Mouse (Mus musculus) left cerebral cortex, postnatal 36 days (tissue): ENCODE results near the gene Gm10142. TPM values are rescaled to one million over a fixed set of nuclear protein-coding genes. Genes with fewer than 3 reads are reported as not detected.
"Not testable (repeated sequence)": the region's sequence is repeated elsewhere in the genome, so short reads cannot be mapped to it uniquely, and the experiment has no call there.

Source experiments
- DNase-seq, 2 experiments: peaks; one replicate each; pipeline ENCODE4 v3.0.0; 2021 to 2022; ENCODE audit warnings: low spot score in 2 of 2, mixed read lengths in 1 of 2
- intact Hi-C: fragments of 180-260 bp; cut with DNase I; formaldehyde crosslinking; loops from one replicate; pipeline ENCODE4 v1.15.1; 2025
- total RNA-seq, 2 experiments: library from RNA; stranded (reverse); gene quantifications; 2 replicates each; pipeline ENCODE4 v1.2.3; 2021

The Gm10142 gene
- total RNA-seq = not detected

DNA sequence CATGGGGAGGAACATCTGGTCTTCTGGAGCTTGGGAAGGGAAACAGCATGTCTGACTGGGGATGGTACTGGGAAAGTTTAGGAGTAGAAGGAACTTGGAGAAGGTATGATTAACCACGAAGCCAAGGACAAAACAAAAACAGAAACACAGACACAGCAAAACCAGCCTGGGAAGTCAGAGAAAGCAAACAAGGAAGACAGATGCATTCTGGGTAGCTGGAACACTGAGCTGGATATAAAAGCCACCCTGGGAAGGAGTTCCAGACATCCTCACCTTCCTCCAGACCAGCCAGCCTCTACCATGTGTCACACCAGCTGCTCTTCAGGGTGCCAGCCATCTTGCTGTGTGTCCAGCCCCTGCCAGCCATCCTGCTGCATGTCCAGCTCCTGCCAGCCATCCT is at the start of gene Gm10142:
TSS of gene Gm10142 (plus strand) at position 301 of the 400 bp plus-strand sequence.
- no peak for DNase-seq
- intact Hi-C loops = no loop called here

DNA sequence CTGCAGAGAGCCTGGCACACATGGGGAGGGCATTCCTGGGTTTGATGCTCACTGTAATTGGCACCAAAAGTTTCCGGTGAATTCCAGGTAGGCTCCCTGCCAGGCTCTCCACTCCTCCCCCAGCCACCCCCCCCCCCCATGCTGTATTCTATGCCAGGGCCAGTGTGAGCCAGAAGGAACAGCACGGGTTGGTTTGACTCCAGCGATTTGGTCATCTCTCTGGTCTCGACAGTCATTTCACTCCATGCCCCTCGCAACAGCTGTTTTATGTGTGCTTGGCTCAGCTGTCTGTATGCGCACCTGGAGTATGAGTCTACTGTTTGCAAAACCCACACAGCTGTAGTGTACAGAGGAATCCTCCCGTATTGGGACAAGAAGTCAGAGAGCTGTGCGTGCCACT is 49.3 kb upstream of the Gm10142 start:
- intact Hi-C loops = no loop called here
- DNase-seq = no peak

DNA sequence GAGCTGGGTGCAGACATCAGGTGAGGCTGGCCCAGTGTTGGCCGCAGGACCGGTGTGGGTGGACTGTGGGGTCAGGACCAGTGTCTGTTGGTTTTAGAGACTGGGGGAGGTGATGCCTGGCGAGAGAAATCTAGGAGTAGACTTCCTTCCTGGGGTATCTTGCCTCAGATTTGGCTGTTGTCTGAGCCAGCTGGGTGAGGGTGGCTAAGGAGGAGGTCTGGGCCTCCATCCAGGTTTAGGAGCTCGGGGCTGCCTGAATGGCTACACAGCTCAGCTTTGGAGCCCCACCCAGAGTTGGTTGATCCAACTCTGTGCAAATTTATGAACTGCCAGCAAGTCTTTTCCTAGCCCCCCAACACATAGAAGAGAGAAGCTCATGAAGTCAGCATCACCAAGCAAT is 48.2 kb upstream of the Gm10142 start:
- peak in 1 of 2 experiments; percentile 56 for DNase-seq
- intact Hi-C loops = no loop called here

DNA sequence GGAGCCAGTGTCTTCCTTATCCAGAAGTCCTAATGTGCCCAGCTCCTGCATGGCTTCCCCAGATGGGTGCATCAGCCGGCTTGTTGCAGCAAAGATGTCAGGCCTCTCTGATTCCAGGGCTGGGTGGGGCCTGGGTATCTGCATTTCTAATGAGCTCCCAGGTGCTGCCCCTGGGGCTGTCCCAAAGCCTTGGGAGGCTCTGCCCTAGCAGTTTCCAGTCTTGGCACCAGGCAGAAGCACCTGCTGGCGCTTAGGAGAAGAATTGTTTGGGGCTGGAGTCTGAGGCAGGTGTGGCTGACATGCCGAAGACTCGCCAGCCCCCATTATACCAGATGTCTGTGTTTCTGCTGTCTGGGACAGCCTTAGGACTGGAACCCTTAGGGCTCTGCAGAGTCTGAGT is 44.9 kb upstream of the Gm10142 start:
- DNase-seq = no peak
- intact Hi-C loops = no loop called here

DNA sequence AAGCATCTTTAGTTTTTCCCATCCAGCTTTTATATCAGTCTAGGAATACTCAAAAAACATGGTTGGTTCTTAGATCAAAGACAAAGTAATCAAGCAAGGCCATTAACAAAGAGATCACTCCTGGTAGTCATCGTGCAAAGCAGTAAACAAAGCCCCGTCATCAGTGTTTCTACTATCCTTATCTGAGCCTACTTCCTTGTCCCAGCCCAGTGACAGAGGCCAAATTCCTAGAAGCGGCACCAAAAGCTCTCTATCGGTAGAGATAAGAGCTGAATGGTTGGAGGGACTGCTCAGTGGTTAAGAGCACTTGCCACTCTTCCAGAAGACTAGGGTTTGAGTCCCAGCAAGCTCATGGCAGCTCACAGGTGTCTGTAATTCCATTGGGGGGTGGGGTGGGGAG is 44.1 kb upstream of the Gm10142 start:
- intact Hi-C loops = no loop called here
- DNase-seq = no peak

DNA sequence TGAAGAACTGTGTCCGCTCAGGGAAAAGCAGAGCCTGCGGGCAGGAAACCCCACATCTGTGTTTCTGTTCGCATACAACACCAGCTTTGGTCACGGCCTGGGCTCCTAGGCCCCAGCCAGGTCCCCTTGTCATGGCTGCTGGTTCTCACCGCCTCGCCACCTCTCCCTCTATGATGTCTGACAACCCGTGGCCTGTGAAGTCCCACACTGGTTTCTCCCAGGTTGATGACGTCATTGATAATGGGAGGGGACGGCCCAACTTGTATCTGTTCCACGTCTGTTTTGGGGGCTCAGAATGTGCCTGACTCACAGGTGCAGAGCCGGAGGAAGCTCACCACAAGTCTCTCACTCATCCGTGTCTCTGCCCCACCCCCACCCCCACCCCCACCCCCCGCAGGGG is 41.8 kb upstream of the Gm10142 start:
- intact Hi-C loops = no loop called here
- no peak for DNase-seq

DNA sequence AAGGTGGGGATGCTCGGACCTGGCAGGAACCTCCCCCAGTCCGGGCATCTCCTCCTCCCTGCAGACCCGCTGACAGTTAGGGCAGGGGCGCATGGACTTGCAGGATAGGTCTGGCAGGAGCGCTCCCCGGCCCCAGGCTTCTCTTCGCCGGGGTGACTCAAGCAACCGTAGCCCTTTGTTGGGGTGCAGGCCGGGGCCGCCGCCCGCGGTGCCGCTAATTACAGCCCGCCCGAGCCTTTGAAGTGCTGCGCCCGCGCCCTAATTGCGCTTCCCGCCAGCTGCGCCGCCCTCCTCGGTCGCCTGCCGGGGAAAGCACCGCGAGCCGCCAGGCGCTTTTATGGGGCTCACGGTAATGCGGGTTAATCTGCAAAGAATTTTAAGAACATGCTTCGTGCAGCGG is 38.0 kb upstream of the Gm10142 start:
- intact Hi-C loops = no loop called here

DNA sequence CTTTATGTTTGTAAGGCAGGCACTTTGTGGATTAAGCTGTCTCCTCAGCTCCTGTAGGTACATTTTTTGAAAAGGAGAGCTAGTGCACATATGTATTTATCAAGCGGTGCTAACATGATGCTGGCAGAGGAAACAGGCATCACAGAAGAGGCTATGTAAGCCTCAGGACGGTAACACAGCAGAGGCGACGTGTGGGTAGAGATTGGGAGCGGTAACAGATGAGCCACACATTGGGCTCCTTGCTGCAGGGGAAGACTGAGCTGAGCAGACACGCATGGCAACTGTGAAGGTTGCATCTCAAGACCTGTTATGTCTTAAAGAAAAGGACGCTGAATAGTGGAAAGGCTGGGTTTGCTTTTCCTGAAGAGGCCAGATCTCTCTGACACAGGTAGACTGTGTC is 32.6 kb upstream of the Gm10142 start:
- intact Hi-C loops = no loop called here
- peak; percentile 17 to 26 for DNase-seq

More for the DNA sequence above, 38.0 kb upstream of the Gm10142 start:
- DNase-seq = no peak

DNA sequence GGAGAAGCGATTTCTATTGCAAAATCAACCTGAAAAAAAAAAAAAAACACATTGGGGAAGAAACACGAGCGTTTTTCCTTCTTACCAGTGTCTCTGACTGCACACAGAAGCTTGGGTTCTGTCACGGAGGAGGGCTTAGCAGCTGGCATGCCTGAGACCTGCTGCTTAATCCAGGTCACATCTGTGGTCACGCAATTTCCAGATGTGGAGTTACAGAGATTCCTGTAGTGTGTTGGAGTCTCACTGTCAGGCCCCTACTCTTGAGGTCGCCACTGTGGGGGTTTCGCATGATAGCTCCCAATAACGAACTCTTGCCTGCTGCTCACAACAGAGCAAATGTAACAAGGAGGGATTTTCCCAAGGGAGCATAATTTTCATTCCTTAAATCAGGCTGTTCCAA is 31.4 kb upstream of the Gm10142 start:
- DNase-seq = no peak
- intact Hi-C loops = no loop called here

DNA sequence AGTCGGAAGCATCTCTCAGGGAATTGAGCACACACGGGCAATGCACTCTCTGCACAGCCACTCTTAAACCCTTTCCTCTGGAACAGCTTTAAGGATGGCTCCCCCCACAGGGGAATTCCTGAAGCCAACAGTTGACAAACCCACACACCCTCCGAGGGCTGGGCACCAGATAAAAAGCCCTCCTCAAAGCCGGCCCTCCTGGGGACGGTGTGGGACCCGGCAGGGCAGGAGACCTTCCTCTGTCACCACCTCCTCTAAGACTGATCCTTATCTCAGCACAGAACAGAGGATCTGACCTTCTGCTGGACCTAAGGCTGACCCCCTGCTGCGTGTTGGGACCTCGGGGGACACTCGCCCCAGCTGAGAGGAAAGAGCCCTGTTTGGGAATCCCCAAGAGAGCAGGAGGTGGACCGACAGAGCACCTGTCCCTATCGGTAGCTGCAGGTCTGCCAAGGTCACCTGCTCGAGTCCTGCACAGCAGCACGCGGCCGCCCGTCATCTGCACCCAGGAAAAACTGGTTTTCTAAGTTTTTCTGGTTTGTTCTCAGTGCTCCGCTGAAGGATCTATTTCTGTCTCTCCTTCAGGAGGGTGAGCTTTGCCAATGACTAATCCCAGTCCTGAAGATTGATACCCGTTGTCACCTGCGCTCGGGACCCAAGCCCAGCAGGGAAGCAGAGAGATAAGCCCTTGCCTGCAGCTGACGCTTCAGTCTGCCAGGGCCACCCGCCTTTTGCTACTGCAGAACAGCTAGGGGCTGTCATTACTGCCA is 29.5 kb upstream of the Gm10142 start, which contains the start of gene Tspear:
TSS of gene Tspear (plus strand) at position 675 of the 770 bp plus-strand sequence.
- intact Hi-C loops = no loop called here
- DNase-seq = no peak

DNA sequence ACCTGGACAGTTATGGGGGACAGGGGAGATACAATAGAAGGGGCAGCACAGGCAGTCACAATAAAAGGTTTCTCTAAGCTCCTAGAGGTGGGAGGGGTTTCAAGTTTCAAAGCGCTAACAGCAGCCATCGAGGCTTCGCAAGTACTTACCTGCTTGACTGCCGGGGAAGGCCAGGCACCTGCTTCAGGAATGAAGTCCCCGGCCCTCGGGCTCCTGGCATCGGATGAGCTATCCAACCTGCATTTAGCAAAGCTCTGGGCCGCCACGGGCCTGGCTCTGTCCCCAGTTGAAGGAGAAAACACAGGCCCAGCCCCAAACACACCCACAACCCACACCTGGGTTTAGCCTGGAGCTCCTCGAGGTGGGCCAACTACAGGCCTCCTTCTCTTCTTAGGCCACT is 28.6 kb upstream of the Gm10142 start:
- no peak for DNase-seq
- intact Hi-C loops = no loop called here

DNA sequence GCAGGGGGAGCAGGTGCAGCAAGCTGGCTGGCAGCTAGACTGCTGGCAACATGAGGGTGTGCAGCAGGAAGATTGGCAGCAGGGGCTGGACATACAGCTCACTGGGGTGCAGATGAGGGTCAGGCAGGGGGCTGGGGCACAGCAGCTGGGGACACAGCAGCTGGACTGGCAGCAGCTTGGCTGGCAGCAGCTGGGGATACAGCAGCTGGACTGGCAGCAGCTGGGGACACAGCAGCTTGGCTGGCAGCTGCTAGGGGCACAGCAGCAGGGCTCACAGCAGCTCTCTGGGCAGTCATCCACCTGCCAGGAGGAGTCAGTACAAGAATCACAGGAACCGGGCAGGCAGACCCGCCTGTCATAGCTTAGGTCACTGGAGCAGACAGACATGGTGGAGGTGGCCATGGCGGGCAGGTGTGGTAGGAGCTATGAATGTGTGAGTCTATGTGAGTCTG is 25.2 kb upstream of the Gm10142 start, which contains the start of gene Gm19402:
TSS of gene Gm19402 (minus strand) at position 402 of the 452 bp plus-strand sequence.
- DNase-seq, intact Hi-C loops: not testable (repeated sequence)

DNA sequence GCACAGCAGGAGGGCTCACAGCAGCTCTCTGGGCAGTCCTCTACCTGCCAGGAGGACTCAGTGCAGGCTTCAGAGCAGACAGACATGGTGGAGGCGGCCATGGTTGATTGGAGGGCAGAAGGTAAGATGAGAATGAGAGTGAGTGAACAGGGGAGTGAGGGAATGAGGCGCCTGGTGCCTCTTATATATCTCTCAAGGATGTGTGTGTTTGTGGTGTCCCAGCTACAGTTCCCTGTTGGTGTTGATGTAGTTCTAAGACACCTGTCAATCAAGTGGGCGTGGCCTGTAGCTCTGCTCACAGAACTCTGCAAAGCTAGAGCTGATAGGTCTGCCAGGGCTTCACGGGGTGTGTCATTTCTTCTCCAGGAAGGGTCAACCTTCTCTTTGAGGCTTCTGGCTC is 18.5 kb upstream of the Gm10142 start, which contains the start of gene Gm9508:
TSS of gene Gm9508 (minus strand) at position 101 of the 400 bp plus-strand sequence.
- intact Hi-C loops = no loop called here
- DNase-seq = no peak

DNA sequence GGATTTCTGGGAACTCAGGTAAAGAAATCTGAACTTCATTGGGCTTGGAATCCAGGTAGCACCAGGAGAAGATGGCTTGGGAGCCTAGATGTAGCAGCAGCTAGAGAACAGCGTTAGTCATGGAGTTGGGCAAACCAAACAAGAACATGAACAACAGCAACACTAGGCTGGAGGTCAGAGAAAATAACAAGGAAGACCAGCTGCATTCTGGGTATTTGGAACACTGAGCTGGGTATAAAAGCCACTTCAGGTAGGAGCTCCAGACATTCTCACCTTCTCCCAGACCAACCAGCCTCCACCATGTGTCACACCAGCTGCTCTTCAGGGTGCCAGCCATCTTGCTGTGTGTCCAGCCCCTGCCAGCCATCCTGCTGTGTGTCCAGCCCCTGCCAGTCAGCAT is 9.3 kb upstream of the Gm10142 start, which contains the start of gene Gm10272:
TSS of gene Gm10272 (plus strand) at position 301 of the 400 bp plus-strand sequence.
- DNase-seq = no peak
- intact Hi-C loops = no loop called here

DNA sequence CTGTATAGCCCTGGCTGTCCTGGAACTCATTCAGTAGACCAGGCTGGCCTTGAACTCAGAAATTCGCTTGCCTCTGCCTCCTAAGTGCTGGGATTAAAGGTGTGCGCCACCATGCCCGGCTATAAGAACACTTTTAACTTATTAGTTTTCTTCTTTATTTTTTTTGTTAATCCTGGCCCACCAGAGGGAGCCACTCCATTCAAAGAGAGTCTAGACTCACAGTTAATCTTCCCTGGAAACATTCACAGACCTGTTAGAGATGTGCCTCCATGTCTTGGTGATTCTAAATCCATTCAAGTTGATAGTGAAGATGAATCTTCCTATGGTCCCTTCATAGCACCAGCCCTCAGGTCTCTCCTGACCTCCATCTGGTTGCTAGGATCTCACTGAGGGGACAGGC is 5.8 kb upstream of the Gm10142 start:
- intact Hi-C loops = no loop called here
- no peak for DNase-seq

DNA sequence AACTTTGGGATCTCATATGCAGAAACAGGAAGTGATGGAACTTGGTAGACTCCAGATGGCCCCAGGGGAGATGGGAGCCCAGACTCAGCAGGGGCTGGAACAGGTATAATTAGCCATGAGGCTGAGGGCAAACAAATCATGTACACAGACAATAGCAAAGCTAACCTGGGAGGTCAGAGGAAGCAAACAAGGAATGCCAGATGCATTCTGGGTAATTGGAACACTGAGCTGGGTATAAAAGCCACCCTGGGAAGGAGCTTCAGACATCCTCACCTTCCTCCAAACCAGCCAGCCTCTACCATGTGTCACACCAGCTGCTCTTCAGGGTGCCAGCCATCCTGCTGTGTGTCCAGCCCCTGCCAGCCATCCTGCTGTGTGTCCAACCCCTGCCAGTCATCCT is 4.5 kb upstream of the Gm10142 start, which contains the start of gene Gm10024:
TSS of gene Gm10024 (plus strand) at position 301 of the 400 bp plus-strand sequence.
- DNase-seq, intact Hi-C loops: not testable (repeated sequence)

DNA sequence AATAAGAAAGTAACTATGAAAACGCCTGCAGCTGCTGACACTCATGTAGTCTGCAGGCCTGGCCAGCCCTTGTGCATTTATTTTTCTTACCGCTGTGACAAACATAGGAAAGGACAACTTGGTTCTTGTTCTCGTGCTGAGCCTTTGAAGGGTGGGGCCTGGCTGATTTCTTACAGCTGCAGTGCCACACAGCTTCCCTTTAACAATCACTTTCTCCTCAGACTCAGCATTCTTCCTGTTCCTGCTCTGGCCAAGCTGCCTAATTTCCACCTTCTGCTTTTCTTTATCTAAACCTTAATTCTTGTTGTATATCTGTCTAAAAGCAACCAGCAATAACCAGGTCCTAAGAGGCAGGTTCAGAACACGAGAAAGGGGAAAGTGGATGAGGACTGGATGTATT is 1.9 kb upstream of the Gm10142 start:
- DNase-seq = no peak
- intact Hi-C loops = no loop called here

DNA sequence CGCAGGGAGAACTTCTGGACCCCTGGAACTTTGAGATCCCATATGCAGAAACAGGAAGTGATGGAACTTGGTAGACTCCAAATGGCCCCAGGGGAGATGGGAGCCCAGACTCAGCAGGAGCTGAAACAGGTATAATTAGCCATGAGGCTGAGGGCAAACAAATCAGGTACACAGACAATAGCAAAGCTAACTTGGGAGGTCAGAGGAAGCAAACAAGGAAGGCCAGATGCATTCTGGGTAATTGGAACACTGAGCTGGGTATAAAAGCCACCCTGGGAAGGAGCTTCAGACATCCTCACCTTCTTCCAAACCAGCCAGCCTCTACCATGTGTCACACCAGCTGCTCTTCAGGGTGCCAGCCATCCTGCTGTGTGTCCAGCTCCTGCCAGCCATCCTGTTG is 4.7 kb downstream of the Gm10142 start, which contains the start of gene Krtap12-1:
TSS of gene Krtap12-1 (plus strand) at position 301 of the 400 bp plus-strand sequence.
- DNase-seq, intact Hi-C loops: not testable (repeated sequence)

DNA sequence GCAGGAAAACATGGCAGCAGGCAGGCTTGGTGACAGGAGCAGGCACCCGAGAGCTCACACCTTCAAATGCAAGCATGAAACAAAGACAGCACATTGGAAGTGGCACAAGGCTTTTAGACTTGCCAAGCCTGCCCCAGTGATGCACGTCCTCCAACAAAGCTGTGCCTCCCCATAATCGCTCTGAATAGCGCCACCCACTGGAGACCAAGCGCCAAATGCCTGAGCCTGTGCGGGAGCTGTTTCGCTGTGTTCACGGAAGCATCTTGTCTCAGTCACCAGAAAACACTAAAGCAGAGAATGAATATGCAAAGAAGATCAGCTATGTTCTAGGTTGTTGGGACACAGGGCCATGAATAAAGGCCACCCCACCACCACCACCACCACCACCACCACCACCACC is 9.2 kb downstream of the Gm10142 start:
- intact Hi-C loops = no loop called here
- no peak for DNase-seq

DNA sequence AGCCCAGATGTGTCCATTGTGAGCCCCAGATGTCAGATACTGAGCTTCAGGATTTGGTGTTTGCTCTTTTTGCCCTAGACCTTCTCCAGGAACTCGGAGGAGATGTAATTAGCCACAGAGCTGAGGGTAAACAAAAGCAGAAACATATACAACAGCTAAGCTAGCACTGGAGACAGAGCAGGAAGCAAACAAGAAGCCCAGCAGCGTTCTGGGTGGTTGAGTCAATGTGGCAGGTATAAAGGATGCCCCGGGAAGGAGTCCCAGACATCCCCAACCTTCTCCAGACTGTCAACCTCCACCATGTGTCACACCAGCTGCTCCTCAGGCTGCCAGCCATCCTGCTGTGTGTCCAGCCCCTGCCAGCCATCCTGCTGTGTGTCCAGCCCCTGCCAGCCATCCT is 10.6 kb downstream of the Gm10142 start, which contains the start of gene Gm10100:
TSS of gene Gm10100 (plus strand) at position 301 of the 400 bp plus-strand sequence.
- DNase-seq = no peak
- intact Hi-C loops = no loop called here

DNA sequence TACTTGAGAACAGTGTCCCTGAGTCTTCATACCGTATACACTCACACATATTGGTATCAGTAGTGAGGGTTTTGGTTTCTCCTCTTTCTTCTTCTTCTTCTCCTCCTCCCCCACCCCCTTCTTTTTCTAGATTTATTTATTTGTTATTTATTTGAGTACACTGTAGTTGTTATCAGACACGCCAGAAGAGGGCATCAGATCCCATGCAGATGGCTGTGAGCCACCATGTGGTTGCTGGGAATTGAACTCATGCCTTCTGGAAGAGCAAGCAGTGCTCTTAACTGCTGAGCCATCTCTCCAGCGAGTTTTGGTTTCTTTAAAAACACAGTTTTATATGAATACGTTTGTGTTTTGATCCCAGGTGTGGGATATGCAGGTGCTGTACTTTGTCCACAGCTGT is 12.7 kb downstream of the Gm10142 start:
- intact Hi-C loops = no loop called here
- no peak for DNase-seq
